Mouse (Mus musculus): ENCODE measurements around the gene Skap2. TPM values are rescaled to one million over a fixed set of nuclear protein-coding genes. Genes with fewer than 3 reads are reported as not detected.

Gene Skap2
- polyA plus RNA-seq, 1 experiment from 2014 or later, result 15.3 TPM

- Histone ChIP-seq H3K27me3 (ENCODE audit: control insufficient read depth, insufficient read depth, low read length) (no peaks in the 10 kb centered on the region), H3K4me3 (ENCODE audit: low read depth, low read length) (no peak overlapping the region), H3K4me2 (ENCODE audit: low read depth, severe bottlenecking) (no peak overlapping the region), H3K9ac (ENCODE audit: low read length) (no peak overlapping the region), H3K4me1 (ENCODE audit: control insufficient read depth, insufficient read depth, low read length) (no peaks in the 10 kb centered on the region), H3K36me3 (ENCODE audit: control insufficient read depth, insufficient read depth, low read length) (no peaks in the 10 kb centered on the region), H3K27ac (replicated peaks; ENCODE audit: low read depth, low read length) (no peak overlapping the region), H3K9me3 (ENCODE audit: control insufficient read depth, low read length) (no peaks in the 10 kb centered on the region)
- ATAC-seq (ENCODE audit: insufficient number of reproducible peaks, low FRiP score, low TSS enrichment, low read depth) (no peak), DNase-seq (ENCODE audit: low spot score) (no peak)
- 94% methylated on average over 3 of the region's 3 CpGs for WGBS
Measured at GRCm38 (mm10) chr6:51894717-51895116, 117.6 kb downstream of the Skap2 start.

- Histone ChIP-seq H3K9me3 (ENCODE audit: control insufficient read depth, low read length) (no peaks in the 10 kb centered on the region), H3K27me3 (ENCODE audit: control insufficient read depth, insufficient read depth, low read length) (no peaks in the 10 kb centered on the region), H3K9ac (ENCODE audit: low read length) (no peak overlapping the region), H3K27ac (replicated peaks; ENCODE audit: low read depth, low read length) (no peak overlapping the region), H3K4me1 (ENCODE audit: control insufficient read depth, insufficient read depth, low read length) (no peaks in the 10 kb centered on the region), H3K36me3 (ENCODE audit: control insufficient read depth, insufficient read depth, low read length) (no peaks in the 10 kb centered on the region), H3K4me2 (ENCODE audit: low read depth, severe bottlenecking) (no peak overlapping the region), H3K4me3 (ENCODE audit: low read depth, low read length) (no peak overlapping the region)
- 86% methylated on average over 5 of the region's 5 CpGs for WGBS
- ATAC-seq (ENCODE audit: insufficient number of reproducible peaks, low FRiP score, low TSS enrichment, low read depth), result no peak
- no peak for DNase-seq (ENCODE audit: low spot score)
Measured at GRCm38 (mm10) chr6:51890356-51890755, 122.0 kb downstream of the Skap2 start.

GRCm38 (mm10) chr6:51889824-51890223 is 122.5 kb downstream of the Skap2 start:
- no peak overlapping the region for H3K27ac ChIP-seq (replicated peaks; ENCODE audit: low read depth, low read length)
- H3K36me3 ChIP-seq (ENCODE audit: control insufficient read depth, insufficient read depth, low read length), result no peaks in the 10 kb centered on the region
- ATAC-seq (ENCODE audit: insufficient number of reproducible peaks, low FRiP score, low TSS enrichment, low read depth) (no peak), DNase-seq (ENCODE audit: low spot score) (no peak)
- no peak overlapping the region for H3K9ac ChIP-seq (ENCODE audit: low read length)
- no peaks in the 10 kb centered on the region for H3K27me3 ChIP-seq (ENCODE audit: control insufficient read depth, insufficient read depth, low read length)
- no peak overlapping the region for H3K4me2 ChIP-seq (ENCODE audit: low read depth, severe bottlenecking)
- WGBS, result 89% methylated on average over 4 of the region's 4 CpGs
- no peak overlapping the region for H3K4me3 ChIP-seq (ENCODE audit: low read depth, low read length)
- no peaks in the 10 kb centered on the region for H3K4me1 ChIP-seq (ENCODE audit: control insufficient read depth, insufficient read depth, low read length)
- H3K9me3 ChIP-seq (ENCODE audit: control insufficient read depth, low read length), result no peaks in the 10 kb centered on the region

GRCm38 (mm10) chr6:51886902-51887431 is 125.4 kb downstream of the Skap2 start:
- H3K4me1 ChIP-seq (ENCODE audit: control insufficient read depth, insufficient read depth, low read length), result no peaks in the 10 kb centered on the region
- no peaks in the 10 kb centered on the region for H3K9me3 ChIP-seq (ENCODE audit: control insufficient read depth, low read length)
- no peaks in the 10 kb centered on the region for H3K36me3 ChIP-seq (ENCODE audit: control insufficient read depth, insufficient read depth, low read length)
- no peak overlapping the region for H3K9ac ChIP-seq (ENCODE audit: low read length)
- ATAC-seq (ENCODE audit: insufficient number of reproducible peaks, low FRiP score, low TSS enrichment, low read depth) (no peak), DNase-seq (ENCODE audit: low spot score) (no peak)
- no peak overlapping the region for H3K4me2 ChIP-seq (ENCODE audit: low read depth, severe bottlenecking)
- no peak overlapping the region for H3K27ac ChIP-seq (replicated peaks; ENCODE audit: low read depth, low read length)
- H3K4me3 ChIP-seq (ENCODE audit: low read depth, low read length), result no peak overlapping the region
- WGBS, result 61% methylated on average over 3 of the region's 3 CpGs
- no peaks in the 10 kb centered on the region for H3K27me3 ChIP-seq (ENCODE audit: control insufficient read depth, insufficient read depth, low read length)

GRCm38 (mm10) chr6:51882880-51883274 is 129.5 kb downstream of the Skap2 start:
- ATAC-seq (ENCODE audit: insufficient number of reproducible peaks, low FRiP score, low TSS enrichment, low read depth), result no peak
- no peaks in the 10 kb centered on the region for H3K36me3 ChIP-seq (ENCODE audit: control insufficient read depth, insufficient read depth, low read length)
- no peak for DNase-seq (ENCODE audit: low spot score)
- no peak overlapping the region for H3K27ac ChIP-seq (replicated peaks; ENCODE audit: low read depth, low read length)
- no peak overlapping the region for H3K4me2 ChIP-seq (ENCODE audit: low read depth, severe bottlenecking)
- no peak overlapping the region for H3K9ac ChIP-seq (ENCODE audit: low read length)
- 92% methylated on average over 5 of the region's 5 CpGs for WGBS
- H3K27me3 ChIP-seq (ENCODE audit: control insufficient read depth, insufficient read depth, low read length), result no peaks in the 10 kb centered on the region
- H3K9me3 ChIP-seq (ENCODE audit: control insufficient read depth, low read length), result no peaks in the 10 kb centered on the region
- H3K4me1 ChIP-seq (ENCODE audit: control insufficient read depth, insufficient read depth, low read length), result peaks cover 10% of the 10 kb centered on the region
- H3K4me3 ChIP-seq (ENCODE audit: low read depth, low read length), result no peak overlapping the region

- Histone ChIP-seq H3K36me3 (ENCODE audit: control insufficient read depth, insufficient read depth, low read length) (no peaks in the 10 kb centered on the region), H3K4me2 (ENCODE audit: low read depth, severe bottlenecking) (no peak overlapping the region), H3K27me3 (ENCODE audit: control insufficient read depth, insufficient read depth, low read length) (no peaks in the 10 kb centered on the region), H3K27ac (replicated peaks; ENCODE audit: low read depth, low read length) (no peak overlapping the region), H3K9me3 (ENCODE audit: control insufficient read depth, low read length) (no peaks in the 10 kb centered on the region), H3K4me3 (ENCODE audit: low read depth, low read length) (no peak overlapping the region), H3K9ac (ENCODE audit: low read length) (no peak overlapping the region), H3K4me1 (ENCODE audit: control insufficient read depth, insufficient read depth, low read length) (peaks cover 10% of the 10 kb centered on the region)
- DNase-seq (ENCODE audit: low spot score), result no peak
- no peak for ATAC-seq (ENCODE audit: insufficient number of reproducible peaks, low FRiP score, low TSS enrichment, low read depth)
- 86% methylated on average over 17 of the region's 17 CpGs for WGBS
Measured at GRCm38 (mm10) chr6:51882266-51882879, 130.0 kb downstream of the Skap2 start.

GRCm38 (mm10) chr6:51881181-51881968 is 131.0 kb downstream of the Skap2 start:
- ATAC-seq (ENCODE audit: insufficient number of reproducible peaks, low FRiP score, low TSS enrichment, low read depth) (no peak), DNase-seq (ENCODE audit: low spot score) (no peak)
- Histone ChIP-seq H3K27ac (replicated peaks; ENCODE audit: low read depth, low read length) (no peak overlapping the region; the same call in 1 of the 2 replicates), H3K4me3 (ENCODE audit: low read depth, low read length) (no peak overlapping the region), H3K27me3 (ENCODE audit: control insufficient read depth, insufficient read depth, low read length) (0 out of 2 replicates have a peak, but pooled peaks cover 3% of the 10 kb centered on the region), H3K9me3 (ENCODE audit: control insufficient read depth, low read length) (no peaks in the 10 kb centered on the region), H3K4me2 (ENCODE audit: low read depth, severe bottlenecking) (peak overlapping the region; percentile 28), H3K4me1 (ENCODE audit: control insufficient read depth, insufficient read depth, low read length) (peaks cover 14% of the 10 kb centered on the region), H3K9ac (ENCODE audit: low read length) (peak overlapping the region; percentile 17; the same call in 1 of the 2 replicates), H3K36me3 (ENCODE audit: control insufficient read depth, insufficient read depth, low read length) (no peaks in the 10 kb centered on the region)
- WGBS, result 20% methylated on average over 13 of the region's 13 CpGs

GRCm38 (mm10) chr6:51880778-51881177 is 131.6 kb downstream of the Skap2 start:
- 0 out of 2 replicates have a peak, but pooled peaks cover 3% of the 10 kb centered on the region for H3K27me3 ChIP-seq (ENCODE audit: control insufficient read depth, insufficient read depth, low read length)
- peak overlapping the region; percentile 28 for H3K4me2 ChIP-seq (ENCODE audit: low read depth, severe bottlenecking)
- no peak overlapping the region; the same call in 1 of the 2 replicates for H3K27ac ChIP-seq (replicated peaks; ENCODE audit: low read depth, low read length)
- H3K36me3 ChIP-seq (ENCODE audit: control insufficient read depth, insufficient read depth, low read length), result no peaks in the 10 kb centered on the region
- peaks cover 16% of the 10 kb centered on the region for H3K4me1 ChIP-seq (ENCODE audit: control insufficient read depth, insufficient read depth, low read length)
- no peak overlapping the region for H3K4me3 ChIP-seq (ENCODE audit: low read depth, low read length)
- DNase-seq (ENCODE audit: low spot score), result no peak
- no peaks in the 10 kb centered on the region for H3K9me3 ChIP-seq (ENCODE audit: control insufficient read depth, low read length)
- WGBS, result 46% methylated on average over 6 of the region's 6 CpGs
- H3K9ac ChIP-seq (ENCODE audit: low read length), result peak overlapping the region; percentile 17; the same call in 1 of the 2 replicates
- ATAC-seq (ENCODE audit: insufficient number of reproducible peaks, low FRiP score, low TSS enrichment, low read depth), result no peak
